Mouse (Mus musculus) megakaryocyte progenitor cell, adult 5-6 weeks (primary cell): ENCODE data around the gene Gldn. TPM values are rescaled to one million over a fixed set of nuclear protein-coding genes. Genes with fewer than 3 reads are reported as not detected.
A peak's percentile ranks its signal among the peaks of the same experiment; 100 is the strongest.

Experiments used
- ATAC-seq: replicated peaks from 2 replicates; pipeline ENCODE4 v1.8.0; 2016; ENCODE audit warnings: mild to moderate bottlenecking, moderate TSS enrichment, inconsistent platforms; ENCODE audit not compliant: poor library complexity
- total RNA-seq, 2 experiments: library from RNA; stranded (forward) in 1 of 2; stranded (reverse) in 1 of 2; fragments of 157-497, 149-512 nt in 1 of 2; fragments of 200-1000 nt in 1 of 2; gene quantifications; 2 replicates each; pipeline versions ENCODE4 v1.2.3 to v1.2.4; 2015 to 2017

Gldn gene
- total RNA-seq (2015) (not detected in 2 replicates), total RNA-seq (2017) (not detected in 2 replicates)

GRCm38 (mm10) chr9:54286331-54286987, at the start of gene Gldn:
Gene Gldn (plus strand): TSS chr9:54286486.
- ATAC-seq, result no peak

DNA sequence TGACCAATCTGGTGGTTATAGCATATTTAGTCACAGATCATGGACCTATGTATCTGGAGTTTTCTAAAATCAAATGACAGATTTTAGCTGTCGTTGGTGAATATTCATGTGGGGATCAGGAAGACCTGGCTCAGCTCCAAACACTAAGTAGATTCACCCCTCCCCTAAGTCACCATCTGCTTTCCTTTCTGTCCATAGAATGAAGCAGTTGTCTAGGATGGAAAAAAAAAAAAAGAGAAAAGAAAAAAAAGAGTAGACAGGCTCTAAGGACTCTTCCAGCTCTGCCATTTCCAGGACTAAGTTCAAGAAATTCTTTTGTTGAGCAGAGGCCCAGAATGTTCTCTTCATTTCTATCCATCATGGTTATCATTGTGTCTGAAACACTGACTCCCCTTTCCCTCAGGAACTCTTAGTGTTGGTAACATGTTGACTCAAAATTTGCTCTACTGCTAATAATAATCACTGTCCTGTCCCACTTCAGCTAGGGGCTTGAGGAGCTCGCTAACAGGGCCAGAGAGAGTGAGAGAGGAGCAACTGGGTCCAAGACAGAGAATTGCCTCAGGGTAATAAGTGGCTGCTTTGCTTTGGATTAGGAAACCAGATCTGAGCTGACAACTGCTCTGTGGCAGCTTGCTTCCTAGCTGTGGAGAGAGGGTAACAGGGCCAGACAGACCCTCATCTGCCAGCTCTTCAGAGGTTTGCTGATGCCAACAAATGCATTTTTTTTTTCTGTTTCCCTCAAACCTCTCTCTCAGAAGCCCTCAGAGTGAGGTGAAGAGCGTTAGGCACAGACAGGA, 41.2 kb upstream of the Gldn start:
- no peak for ATAC-seq

GRCm38 (mm10) chr9:54264754-54265153, 21.5 kb upstream of the Gldn start:
- ATAC-seq, result no peak

DNA sequence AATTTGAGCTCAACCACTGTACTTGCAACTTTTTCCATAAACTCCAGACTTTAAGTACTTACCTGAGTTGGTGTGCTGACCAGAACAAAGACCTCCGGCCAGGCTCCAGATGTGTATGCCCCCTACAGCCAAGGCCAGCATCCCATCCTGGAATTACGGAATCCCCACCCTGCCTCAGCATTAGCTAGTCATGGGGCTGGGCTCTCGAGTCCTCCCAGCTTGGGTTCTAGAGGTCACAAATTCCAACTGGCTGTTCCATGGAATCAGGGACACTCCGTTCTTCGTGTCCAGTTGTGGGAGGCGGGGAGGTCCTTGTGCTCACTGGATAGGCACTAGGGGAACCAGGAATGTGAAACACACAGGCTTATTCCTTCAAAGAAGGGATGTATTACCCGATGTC, 18.3 kb upstream of the Gldn start, which contains the start of gene Cyp19a1:
TSS of gene Cyp19a1 (minus strand) at position 101 of the 400 bp plus-strand sequence.
- ATAC-seq, result no peak

DNA sequence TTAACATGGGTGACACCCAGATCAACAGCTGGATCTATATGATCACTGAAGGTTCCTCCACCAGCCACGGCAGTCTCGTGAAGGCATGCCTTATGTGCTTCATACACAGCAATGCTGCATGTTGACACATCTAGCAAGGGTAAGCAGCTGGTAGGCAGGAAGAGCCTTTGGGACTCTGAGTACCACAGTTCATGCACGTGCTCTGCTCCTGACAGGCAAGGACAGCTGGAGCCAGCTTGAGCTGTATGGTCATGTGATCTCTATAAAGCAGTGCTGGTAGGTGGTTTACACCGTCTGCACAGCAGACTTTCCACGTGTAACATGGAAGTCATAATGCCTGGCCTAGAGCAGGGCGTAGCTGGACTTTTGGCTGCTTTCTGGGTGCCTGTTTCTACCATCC, 16.3 kb upstream of the Gldn start:
- no peak for ATAC-seq

GRCm38 (mm10) chr9:54270889-54271288, 15.4 kb upstream of the Gldn start:
- no peak for ATAC-seq

DNA sequence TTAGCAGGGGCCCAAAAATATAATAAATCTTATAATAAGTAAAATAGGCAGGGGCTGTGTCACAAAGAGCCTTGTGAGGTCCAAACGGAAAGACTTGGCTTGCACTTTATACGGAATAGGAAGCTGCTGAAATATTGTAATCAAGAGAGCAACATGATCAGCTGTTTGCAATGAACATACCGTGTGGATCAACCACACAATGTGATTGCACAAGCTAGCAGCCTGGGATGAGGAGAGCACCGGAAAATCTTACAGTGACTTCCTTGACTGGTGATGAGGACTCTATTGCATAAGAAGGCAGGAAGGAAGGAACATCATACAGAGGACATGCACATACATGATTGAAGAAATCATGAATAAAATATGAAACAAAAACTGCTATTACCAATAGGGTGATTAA, 11.0 kb upstream of the Gldn start:
- ATAC-seq, result peak; percentile 61

GRCm38 (mm10) chr9:54279046-54279589, 7.2 kb upstream of the Gldn start:
- no peak for ATAC-seq

DNA sequence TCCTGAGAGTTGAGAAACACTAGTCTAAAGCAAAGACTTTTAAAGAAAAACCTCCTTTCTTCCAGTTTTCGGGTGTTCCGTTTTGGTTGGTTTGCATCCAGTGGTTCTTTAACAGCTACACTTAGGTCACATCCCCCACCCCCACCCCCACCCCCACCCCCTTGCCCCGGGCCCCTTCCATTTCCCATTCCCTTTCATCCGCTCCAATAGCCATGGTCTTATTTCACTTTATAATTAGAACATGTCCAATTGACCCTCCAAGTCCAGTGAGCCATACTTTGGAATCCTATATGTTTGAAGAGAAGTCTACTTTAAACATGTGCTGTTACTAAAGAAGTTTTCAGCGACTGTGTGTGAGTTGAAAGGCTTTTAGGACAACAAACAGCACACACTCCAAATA, 1.5 kb downstream of the Gldn start:
- no peak for ATAC-seq

GRCm38 (mm10) chr9:54299389-54299788, 13.1 kb downstream of the Gldn start:
- no peak for ATAC-seq

GRCm38 (mm10) chr9:54299792-54300191, 13.5 kb downstream of the Gldn start:
- ATAC-seq, result no peak

GRCm38 (mm10) chr9:54301255-54301654, 15.0 kb downstream of the Gldn start:
- ATAC-seq, result no peak

GRCm38 (mm10) chr9:54308209-54308608, 21.9 kb downstream of the Gldn start:
- ATAC-seq, result no peak

DNA sequence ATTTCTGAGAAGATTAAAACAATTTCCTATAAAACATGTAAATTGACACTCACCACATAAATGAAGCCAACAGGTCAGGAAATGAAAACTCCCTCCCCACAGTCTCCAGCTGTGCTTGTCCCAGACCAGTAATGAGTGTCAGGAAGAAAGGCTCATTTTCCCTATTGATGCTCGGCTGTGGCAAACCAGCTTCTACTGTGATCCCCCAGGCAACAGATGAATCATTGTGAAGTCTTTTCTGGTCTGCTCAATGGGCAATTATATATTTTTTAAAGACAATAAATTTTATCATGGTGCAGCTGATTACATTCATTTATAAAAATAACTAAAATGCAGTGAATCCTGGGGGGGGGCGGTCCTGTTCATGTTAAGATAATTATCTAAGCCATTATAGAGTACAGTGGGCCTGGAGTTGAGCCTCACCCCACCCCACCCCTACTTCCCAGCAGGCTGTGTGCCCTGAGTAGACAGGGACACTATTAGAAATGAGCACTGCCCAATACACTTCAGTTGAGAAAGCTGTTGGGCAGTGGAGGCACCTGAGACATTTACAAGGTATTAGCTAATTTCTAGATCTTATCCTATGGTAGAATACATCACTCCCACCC, 22.6 kb downstream of the Gldn start:
- no peak for ATAC-seq

- ATAC-seq, result no peak
Observed at GRCm38 (mm10) chr9:54316363-54316762, 30.1 kb downstream of the Gldn start.

- peak; percentile 75 for ATAC-seq
Observed at GRCm38 (mm10) chr9:54323456-54323855, 37.2 kb downstream of the Gldn start.

DNA sequence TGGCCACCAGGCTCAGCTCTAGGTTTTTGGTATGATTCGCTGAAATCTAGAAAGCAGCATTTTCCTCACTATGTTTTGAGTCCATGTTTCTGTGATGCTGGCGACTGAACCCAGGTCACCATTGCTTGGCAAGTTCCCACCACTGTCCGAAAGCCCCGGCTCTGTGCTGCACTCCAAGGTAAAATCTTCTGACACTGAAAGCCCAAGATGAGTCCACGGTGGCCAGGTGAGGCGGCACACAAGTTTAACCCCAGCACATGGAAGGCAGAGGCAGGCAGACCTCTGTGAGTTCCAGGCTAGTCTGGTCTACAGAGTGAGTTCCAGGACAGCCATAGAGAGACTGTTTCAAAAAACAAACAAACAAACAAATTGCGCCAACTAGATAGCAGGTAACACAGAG, 42.9 kb downstream of the Gldn start:
- no peak for ATAC-seq

GRCm38 (mm10) chr9:54335582-54335981, 49.3 kb downstream of the Gldn start:
- no peak for ATAC-seq

GRCm38 (mm10) chr9:54336532-54337144, 50.4 kb downstream of the Gldn start:
- 0 out of 2 replicates have a peak, but pooled peaks have one; percentile 44 for ATAC-seq

DNA sequence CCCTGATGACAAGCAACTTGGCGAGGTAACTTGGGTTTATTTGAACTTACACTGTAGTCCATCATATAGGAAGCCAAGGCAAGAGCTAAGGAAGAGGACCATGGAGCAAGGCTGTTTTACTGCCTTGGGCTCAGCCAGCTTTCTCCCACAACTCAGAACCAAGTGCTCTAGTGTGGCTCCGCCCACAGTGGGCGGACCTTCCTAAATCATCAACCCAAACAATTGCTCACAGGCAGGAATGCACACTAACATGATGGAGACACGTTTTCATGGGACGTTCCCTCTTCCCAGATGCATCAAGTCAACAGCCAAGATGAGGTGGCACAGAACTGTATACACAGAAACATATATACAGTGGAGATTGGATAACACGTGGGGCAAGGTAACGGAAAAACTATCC, 55.7 kb downstream of the Gldn start:
- no peak for ATAC-seq

DNA sequence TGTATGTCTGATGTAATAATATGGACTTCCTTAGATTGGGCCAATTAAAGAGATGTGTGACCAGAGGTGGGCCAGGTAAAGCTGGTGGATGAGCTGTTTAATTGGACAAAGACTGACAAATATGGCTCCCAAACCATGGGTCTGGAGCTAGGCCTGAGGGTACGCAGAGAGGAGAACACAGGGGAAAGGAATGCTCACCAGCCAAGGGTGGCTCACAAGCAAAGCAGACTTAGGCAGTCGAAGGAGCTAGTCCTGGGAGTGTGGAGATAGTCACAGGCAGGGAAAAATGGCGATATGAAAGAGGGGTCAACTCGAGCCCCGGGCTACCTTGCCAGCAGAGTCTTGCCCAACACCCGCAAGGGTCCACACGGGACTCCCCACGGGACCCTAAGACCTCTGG, 70.5 kb downstream of the Gldn start:
- ATAC-seq, result no peak
